Mouse (Mus musculus) CD4-positive, CD25-positive, alpha-beta regulatory T cell, adult 2 months (primary cell): ENCODE results near the gene Ankrd55.

ENCODE experiments used
- DNase-seq: peaks from one replicate; pipeline ENCODE4 v3.0.0-alpha.2; 2012; ENCODE audit warnings: low read depth, low spot score

The Ankrd55 gene

GRCm38 (mm10) chr13:112288225-112289178 lies at the start of gene Ankrd55:
TSS of gene Ankrd55 (plus strand) at chr13:112288451.
- peak; percentile 88 for DNase-seq

GRCm38 (mm10) chr13:112239239-112239638 lies 49.0 kb upstream of the Ankrd55 start:
- DNase-seq, result no peak

DNA sequence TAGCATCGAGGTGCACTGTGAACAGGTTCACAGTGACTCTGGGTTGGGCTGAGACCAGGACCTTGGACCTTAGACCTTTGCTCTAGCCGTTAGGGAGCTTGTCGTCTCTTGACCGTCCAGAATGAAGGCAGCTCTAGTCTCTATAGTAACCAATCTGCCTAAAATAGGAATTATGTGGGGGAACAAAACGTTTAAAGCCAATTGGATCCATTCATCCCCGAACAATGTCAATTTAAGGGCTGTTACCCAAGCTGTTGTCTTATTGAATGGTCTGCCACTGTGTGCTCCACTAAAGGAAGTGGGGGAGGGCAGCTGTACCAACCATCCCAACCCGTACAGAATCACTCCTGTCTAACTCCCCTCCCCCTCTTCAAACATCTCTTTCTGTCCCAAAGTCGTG lies 46.8 kb upstream of the Ankrd55 start:
- no peak for DNase-seq

DNA sequence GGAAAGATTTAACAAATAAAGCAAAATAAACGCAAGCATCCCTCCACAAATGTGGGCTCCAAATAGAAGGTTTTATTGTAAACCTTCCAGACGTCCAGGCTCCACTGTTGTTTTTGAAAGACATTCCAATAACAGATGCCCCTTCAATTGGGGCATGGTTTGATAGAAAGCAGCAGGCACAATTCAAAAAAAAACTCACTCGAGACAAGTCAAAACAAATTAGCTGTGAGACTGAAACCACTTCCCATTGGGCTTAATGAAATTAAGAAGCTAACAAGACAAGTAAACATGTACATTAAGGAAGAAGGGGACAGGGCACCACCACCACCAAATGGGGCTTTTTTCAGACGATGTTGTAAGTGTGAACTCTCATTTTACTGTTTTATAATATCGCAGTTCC lies 43.1 kb upstream of the Ankrd55 start:
- DNase-seq, result no peak

- DNase-seq, result no peak
Measured at GRCm38 (mm10) chr13:112251433-112251832, 36.8 kb upstream of the Ankrd55 start.

GRCm38 (mm10) chr13:112252012-112252411 lies 36.2 kb upstream of the Ankrd55 start:
- DNase-seq, result no peak

- DNase-seq, result no peak
Measured at GRCm38 (mm10) chr13:112252991-112253620, 35.1 kb upstream of the Ankrd55 start.

GRCm38 (mm10) chr13:112254116-112254515 lies 34.1 kb upstream of the Ankrd55 start:
- no peak for DNase-seq

GRCm38 (mm10) chr13:112255862-112256261 lies 32.4 kb upstream of the Ankrd55 start:
- no peak for DNase-seq

GRCm38 (mm10) chr13:112258478-112258877 lies 29.8 kb upstream of the Ankrd55 start:
- peak; percentile 33 for DNase-seq

- peak; percentile 84 for DNase-seq
Measured at GRCm38 (mm10) chr13:112259398-112259797, 28.9 kb upstream of the Ankrd55 start.

GRCm38 (mm10) chr13:112264666-112265065 lies 23.6 kb upstream of the Ankrd55 start:
- DNase-seq, result peak; percentile 66

DNA sequence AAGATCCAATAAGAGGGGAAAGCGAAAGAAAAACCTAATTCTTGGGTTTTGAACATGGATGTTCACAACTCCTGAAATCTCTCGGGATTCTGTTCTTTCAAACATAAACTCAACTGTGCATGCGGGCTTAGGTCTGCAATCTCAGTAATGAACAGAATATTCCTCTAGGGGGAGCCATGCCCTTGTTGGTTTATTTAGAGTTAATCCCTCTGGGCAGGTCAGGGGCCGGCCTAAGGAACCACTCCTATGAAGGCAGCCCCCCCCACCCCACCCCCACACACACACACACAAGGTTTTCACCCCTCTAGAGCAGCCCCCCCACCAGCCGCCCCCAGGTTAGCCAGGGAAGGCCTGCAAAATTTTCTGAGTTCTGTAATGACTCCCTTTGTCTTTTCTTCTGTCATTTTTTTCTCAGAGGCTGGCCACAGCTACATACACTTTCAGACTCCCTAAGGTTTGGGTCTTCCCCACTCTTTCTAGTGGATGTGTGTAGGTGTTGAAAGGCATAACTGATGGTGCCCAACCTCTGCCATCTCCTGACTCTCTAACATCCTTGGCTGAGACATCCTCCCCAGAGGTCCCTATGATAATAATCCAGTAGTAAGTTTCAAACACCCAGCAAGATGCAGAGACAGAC lies 16.2 kb upstream of the Ankrd55 start:
- peak; percentile 75 for DNase-seq

GRCm38 (mm10) chr13:112274636-112275035 lies 13.6 kb upstream of the Ankrd55 start:
- DNase-seq, result no peak

DNA sequence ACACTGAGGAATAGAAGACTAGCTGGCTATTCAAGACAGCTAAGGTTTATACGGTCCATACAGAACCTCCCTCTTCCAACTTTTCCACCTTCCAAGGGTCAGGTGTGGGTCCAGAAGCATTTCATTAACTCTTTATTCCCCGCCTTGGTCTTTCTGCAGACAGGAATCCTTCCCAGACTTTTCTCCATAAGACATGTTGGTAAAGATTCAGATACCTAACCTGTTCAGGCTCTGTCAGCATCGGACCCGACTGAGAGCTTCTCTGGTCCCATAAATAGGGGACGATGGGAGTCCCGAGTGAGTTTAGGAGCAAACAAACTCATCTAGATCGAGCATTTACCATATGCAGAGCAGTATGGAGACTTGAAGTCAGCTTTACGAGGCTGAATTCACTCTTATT lies 12.3 kb upstream of the Ankrd55 start:
- no peak for DNase-seq

GRCm38 (mm10) chr13:112277544-112277943 lies 10.7 kb upstream of the Ankrd55 start:
- DNase-seq, result no peak

DNA sequence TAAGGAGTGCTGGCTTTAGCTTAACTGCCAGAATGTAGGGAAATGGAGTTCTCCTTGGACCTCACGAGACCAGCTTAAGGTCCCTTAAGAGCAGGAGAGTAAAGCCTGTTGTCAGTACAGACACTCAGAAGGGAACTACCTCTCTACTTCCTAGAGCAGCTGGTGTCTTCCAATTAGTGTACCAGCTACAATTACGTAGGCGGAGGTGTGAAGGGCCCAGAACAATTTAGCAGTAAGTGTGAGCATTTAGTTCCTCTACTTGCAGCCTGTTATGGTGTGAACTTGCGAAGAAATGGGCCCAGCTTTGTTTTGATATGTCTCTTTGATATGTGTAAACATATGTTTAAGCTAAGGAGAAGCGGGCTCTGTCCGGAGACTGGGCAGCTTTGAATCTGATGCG lies 10.0 kb upstream of the Ankrd55 start:
- peak; percentile 24 for DNase-seq

DNA sequence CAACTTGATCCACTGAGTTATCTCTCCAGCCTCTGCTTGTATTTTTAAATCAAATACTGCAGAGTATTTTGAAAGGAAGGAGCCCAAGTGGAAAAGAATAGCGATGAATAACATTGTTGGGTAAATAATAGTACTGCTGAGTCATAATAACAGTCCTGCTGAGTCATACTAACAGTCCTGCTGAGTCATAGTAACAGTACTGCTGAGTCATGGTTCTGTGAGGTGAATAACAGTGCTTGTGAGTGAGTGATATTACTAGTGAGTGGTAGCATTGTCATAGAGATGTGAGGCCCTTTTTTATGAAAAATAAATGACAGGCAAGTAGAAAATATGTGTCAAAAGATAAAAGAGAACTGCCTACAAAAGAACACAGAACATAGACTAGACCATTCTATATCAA lies 1.1 kb upstream of the Ankrd55 start:
- DNase-seq, result peak; percentile 63

GRCm38 (mm10) chr13:112287571-112288224 lies 553 bp upstream of the Ankrd55 start:
- peak; percentile 66 for DNase-seq

- peak; percentile 76 for DNase-seq
Measured at GRCm38 (mm10) chr13:112289338-112289737, 1.1 kb downstream of the Ankrd55 start.

DNA sequence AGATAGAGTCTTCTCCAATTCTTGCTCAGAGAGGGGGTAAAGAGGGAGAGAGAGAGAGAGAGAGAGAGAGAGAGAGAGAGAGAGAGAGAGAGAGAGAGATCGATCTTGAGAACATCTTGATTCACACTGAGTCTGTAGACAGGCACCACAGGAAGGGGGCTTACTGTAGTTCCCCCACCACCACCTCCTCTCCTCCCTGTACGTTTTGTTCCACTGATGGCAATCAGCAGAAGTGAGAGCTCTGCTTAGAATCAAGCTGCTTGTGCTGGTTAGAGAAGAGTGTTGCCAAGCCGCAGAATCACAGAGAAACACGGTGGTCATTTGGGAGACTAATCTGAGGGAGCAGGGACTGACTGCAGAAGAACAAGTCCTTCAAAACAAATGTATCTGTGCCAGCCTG lies 1.7 kb downstream of the Ankrd55 start:
- peak; percentile 55 for DNase-seq

- DNase-seq, result peak; percentile 65
Measured at GRCm38 (mm10) chr13:112292489-112292888, 4.2 kb downstream of the Ankrd55 start.
